ENCODE assay signal across 18 mouse cellular contexts in genomic region chr5:144949856-144950255, GRCm38 (mm10). TPM values are rescaled to one million over a fixed set of nuclear protein-coding genes. Genes with fewer than 3 reads are reported as not detected.
DNase-seq lines count a peak whose midpoint lies in the region; ATAC-seq and TF ChIP-seq lines count a peak whose summit lies in the region.
"Had no signal": no experiment of that assay in that cellular context is flagged by ENCODE, and none has a peak within 500 bp of the region (broad histone marks: within the 10 kb centered on the region; RNA-seq: fewer than 3 reads in every experiment).

No protein-coding gene starts in this region.

- no peaks in the 10 kb centered on the region for H3K36me3 ChIP-seq in stomach, embryonic 16.5 days (ENCODE audit: control insufficient read depth, insufficient read depth, low read length)
- H3K36me3 ChIP-seq: forebrain, embryonic 15.5 days; heart, embryonic 13.5 days; hindbrain, embryonic 15.5 days; limb, embryonic 13.5 days; liver, embryonic 15.5 days; midbrain, embryonic 12.5 days had no signal

- no peaks in the 10 kb centered on the region for H3K27me3 ChIP-seq in Patski
- H3K27me3 ChIP-seq in stomach, embryonic 16.5 days (ENCODE audit: control insufficient read depth, insufficient read depth, low read length), result no peaks in the 10 kb centered on the region
- H3K27me3 ChIP-seq: forebrain, embryonic 15.5 days; heart, embryonic 13.5 days; hindbrain, embryonic 15.5 days; limb, embryonic 13.5 days; liver, embryonic 15.5 days; midbrain, embryonic 12.5 days had no signal

- DNase-seq in layer of hippocampus, adult 2 months (ENCODE audit: low spot score in 2 of 2), result no peak
- DNase-seq in layer of hippocampus, adult 8-10 months (ENCODE audit: low spot score in 2 of 2), result no peak
- DNase-seq in right cerebral cortex, adult 18-20 months, result peak; percentile 65
- DNase-seq in right cerebral cortex, postnatal 36 days (ENCODE audit: low spot score in 2 of 2), result no peak
- no peak for DNase-seq in Patski (ENCODE audit: low read depth, low spot score)
- DNase-seq in cerebellum, postnatal 36 days, result no peak
- DNase-seq: cerebellum, adult 9-11 months; heart, adult 11 months; heart, postnatal 36 days; kidney, adult 11 months had no signal

- POLR2A ChIA-PET in Patski (lab: Charles Lee), result interaction anchor here (0.6 to 1.5 kb wide), 2 partner anchors 14 to 131 kb away, joined by 3 to 7 read pairs; no protein-coding TSS in a partner anchor

- TF ChIP-seq CTCF in layer of hippocampus, adult 2 months (conservative IDR thresholded peaks at IDR 0.05), result no peak
- no peak for TF ChIP-seq CTCF in Patski (IDR thresholded peaks at IDR 0.05)

- ATAC-seq in Patski, result peak; percentile 24
- no peak for ATAC-seq in stomach, embryonic 16.5 days (ENCODE audit: insufficient read depth, low FRiP score)
- ATAC-seq: forebrain, embryonic 15.5 days had no signal

- H3K4me3 ChIP-seq in layer of hippocampus, adult 2 months, result no peak overlapping the region
- no peak overlapping the region for H3K4me3 ChIP-seq in stomach, embryonic 16.5 days (replicated peaks; ENCODE audit: low read length)
- H3K4me3 ChIP-seq: forebrain, embryonic 15.5 days; heart, embryonic 13.5 days; hindbrain, embryonic 15.5 days; limb, embryonic 13.5 days; liver, embryonic 15.5 days; midbrain, embryonic 12.5 days had no signal

- peaks cover 46% of the 10 kb centered on the region for H3K4me1 ChIP-seq in stomach, embryonic 16.5 days (ENCODE audit: control insufficient read depth, insufficient read depth, low read length)
- H3K4me1 ChIP-seq: liver, embryonic 15.5 days had no signal

- H3K9me3 ChIP-seq in stomach, embryonic 16.5 days (replicated peaks; ENCODE audit: control insufficient read depth, low read length), result no peaks in the 10 kb centered on the region
- H3K9me3 ChIP-seq: forebrain, embryonic 15.5 days; heart, embryonic 13.5 days; hindbrain, embryonic 15.5 days; limb, embryonic 13.5 days; liver, embryonic 15.5 days; midbrain, embryonic 12.5 days had no signal

- CTCF ChIA-PET in Patski (lab: Charles Lee), result interaction anchor here (1.4 kb wide), 1 partner anchor 10 kb away, joined by 4 read pairs; no protein-coding TSS in a partner anchor

- no peak overlapping the region for H3K9ac ChIP-seq in stomach, embryonic 16.5 days (ENCODE audit: low read length)
- H3K9ac ChIP-seq: forebrain, embryonic 15.5 days; heart, embryonic 13.5 days; hindbrain, embryonic 15.5 days; limb, embryonic 13.5 days; liver, embryonic 15.5 days; midbrain, embryonic 12.5 days had no signal

- H3K27ac ChIP-seq in layer of hippocampus, adult 2 months, result 0 out of 2 replicates have a peak overlapping the region, but pooled peaks have one; percentile 36
- H3K27ac ChIP-seq in stomach, embryonic 16.5 days (ENCODE audit: low read length), result peak overlapping the region; percentile 82
- H3K27ac ChIP-seq: forebrain, embryonic 15.5 days; heart, embryonic 13.5 days; hindbrain, embryonic 15.5 days; limb, embryonic 13.5 days; liver, embryonic 15.5 days; macrophage; midbrain, embryonic 12.5 days had no signal

- in situ Hi-C loops in Patski (cut with MboI; ENCODE audit: low pct_unique_long_range_greater_than_20kb), result no loop called here

- H3K4me2 ChIP-seq in stomach, embryonic 16.5 days (ENCODE audit: low read depth, low read length), result no peak overlapping the region
- H3K4me2 ChIP-seq: forebrain, embryonic 15.5 days; heart, embryonic 13.5 days; hindbrain, embryonic 15.5 days; limb, embryonic 13.5 days; liver, embryonic 15.5 days; midbrain, embryonic 12.5 days had no signal

- 79% methylated on average over 4 of the region's 4 CpGs for WGBS in stomach, embryonic 16.5 days

RNA-seq across cellular contexts. Expression of gene Smurf1, which starts 15.8 kb away (rescaled TPM):
- total RNA-seq in layer of hippocampus, adult 2 months (2021), result 10 to 100 TPM; 29.2 to 30.5 TPM
- total RNA-seq in layer of hippocampus, adult 8-10 months (2022), result 10 to 100 TPM; 29.7 to 35.4 (median 31.0) TPM
- 50.0 TPM for polyA plus RNA-seq in Patski (2021)
- 7.0 and 7.7 TPM in 2 replicates for polyA plus RNA-seq in stomach, embryonic 16.5 days (2015; fragmentation: Nextera tagmentation; extraction: Ambion mirVana)
